Mouse (Mus musculus): ENCODE results near the gene Ppp1r36. TPM values are rescaled to one million over a fixed set of nuclear protein-coding genes. Genes with fewer than 3 reads are reported as not detected.

Gene Ppp1r36
- polyA plus RNA-seq, 1 experiment, result not detected

DNA sequence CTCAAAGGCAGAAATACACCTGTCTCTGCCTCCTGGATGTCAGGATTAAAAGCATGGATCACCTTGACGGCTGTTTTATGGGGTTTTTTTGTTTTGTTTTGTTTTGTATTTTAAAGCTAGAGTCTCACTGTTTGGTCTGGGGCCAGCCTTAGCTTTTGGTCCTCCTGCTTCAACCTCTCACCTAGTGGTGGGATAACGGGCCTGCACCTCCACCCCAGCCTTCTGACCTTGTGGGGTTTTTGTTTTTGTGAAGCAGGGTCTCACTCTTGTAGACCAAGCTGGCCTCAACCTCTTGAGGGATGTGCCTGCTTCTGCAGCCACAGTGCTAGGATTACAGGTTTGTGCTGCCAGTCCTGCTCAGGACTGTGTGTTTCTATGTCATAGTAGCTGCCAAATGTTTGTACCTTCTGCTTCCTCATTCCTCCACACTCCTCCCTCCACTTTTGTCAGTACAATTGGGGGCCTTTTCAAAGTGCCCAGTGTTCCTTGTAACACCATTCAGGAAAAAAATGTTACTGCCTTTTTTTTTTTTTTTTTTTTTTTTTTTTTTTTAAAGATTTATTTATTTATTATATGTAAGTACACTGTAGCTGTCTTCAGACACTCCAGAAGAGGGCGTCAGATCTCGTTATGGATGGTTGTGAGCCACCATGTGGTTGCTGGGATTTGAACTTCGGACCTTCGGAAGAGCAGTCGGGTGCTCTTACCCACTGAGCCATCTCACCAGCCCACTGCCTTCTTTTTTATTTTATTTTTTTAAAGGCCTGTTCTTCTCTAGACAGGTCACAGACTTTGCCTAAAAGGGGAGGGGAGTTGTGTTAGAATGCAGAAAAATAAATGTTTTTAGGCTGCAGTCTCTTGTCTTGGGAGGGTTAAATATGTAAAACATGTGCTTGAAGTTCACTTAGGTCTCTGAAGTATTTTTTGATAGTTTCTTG lies 44.2 kb upstream of the Ppp1r36 start:
- H3K4me3 ChIP-seq (replicated peaks; ENCODE audit: control insufficient read depth, low read depth, low read length), result no peak overlapping the region

DNA sequence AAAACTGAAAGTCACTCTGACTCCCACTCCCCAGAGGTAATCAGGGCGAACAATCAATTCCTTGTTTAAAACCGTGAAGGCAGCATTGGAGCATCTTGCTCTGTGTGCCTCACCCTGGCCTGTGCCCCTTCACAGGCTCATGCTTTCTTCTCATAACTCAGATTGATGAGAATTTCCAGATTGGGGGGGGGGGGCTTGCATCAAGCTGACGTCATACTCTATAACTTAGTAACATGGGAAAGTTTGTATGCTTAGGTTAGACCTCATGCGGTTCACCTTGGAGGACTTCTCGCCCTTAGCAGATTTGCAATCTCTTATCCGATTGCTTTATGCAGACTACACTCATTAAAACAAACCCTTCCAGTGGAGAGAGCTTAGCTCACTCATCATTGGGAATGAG lies 43.3 kb upstream of the Ppp1r36 start:
- TF ChIP-seq CTCF (IDR thresholded peaks at IDR 0.05; ENCODE audit: control insufficient read depth, insufficient read depth, low read length) (no peak), POLR2A (IDR thresholded peaks at IDR 0.05; ENCODE audit: borderline replicate concordance, control insufficient read depth, low read depth, low read length) (no peak)
- Histone ChIP-seq H3K27ac (ENCODE audit: control insufficient read depth, insufficient read depth, low read depth, low read length, poor library complexity) (no peak overlapping the region), H3K4me1 (ENCODE audit: control insufficient read depth, insufficient read depth, low read length) (peaks cover 7% of the 10 kb centered on the region), H3K4me3 (replicated peaks; ENCODE audit: control insufficient read depth, low read depth, low read length) (no peak overlapping the region)
- 75% methylated on average over 6 of the region's 6 CpGs for WGBS

More for the DNA sequence above, 44.2 kb upstream of the Ppp1r36 start:
- 56% methylated on average over 6 of the region's 7 CpGs for WGBS
- Histone ChIP-seq H3K27ac (ENCODE audit: control insufficient read depth, insufficient read depth, low read depth, low read length, poor library complexity) (peak overlapping the region; percentile 5), H3K4me1 (ENCODE audit: control insufficient read depth, insufficient read depth, low read length) (peaks cover 8% of the 10 kb centered on the region)
- TF ChIP-seq POLR2A (IDR thresholded peaks at IDR 0.05; ENCODE audit: borderline replicate concordance, control insufficient read depth, low read depth, low read length) (no peak), CTCF (IDR thresholded peaks at IDR 0.05; ENCODE audit: control insufficient read depth, insufficient read depth, low read length) (peak; percentile 41; the same call in 1 of the 2 replicates)

DNA sequence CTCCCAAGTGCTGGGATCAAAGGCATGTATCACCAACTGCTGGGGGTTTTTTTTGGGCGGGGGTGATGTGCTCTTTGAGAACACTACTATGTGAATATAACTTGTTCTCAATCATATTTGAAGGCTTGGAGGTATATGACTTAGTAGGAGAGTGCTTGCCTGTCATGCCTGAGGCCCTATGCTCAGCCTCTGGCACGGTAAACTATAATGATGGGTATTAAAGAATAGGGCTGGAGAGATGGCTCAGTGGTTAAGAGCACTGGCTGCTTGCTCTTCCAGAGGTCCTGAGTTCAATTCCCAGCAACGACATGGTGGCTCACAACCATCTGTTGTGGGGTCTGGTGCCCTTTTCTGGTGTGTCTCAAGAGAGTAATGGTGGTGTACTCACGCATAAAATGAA lies 42.4 kb upstream of the Ppp1r36 start:
- Histone ChIP-seq H3K4me1 (ENCODE audit: control insufficient read depth, insufficient read depth, low read length) (peaks cover 7% of the 10 kb centered on the region), H3K4me3 (replicated peaks; ENCODE audit: control insufficient read depth, low read depth, low read length) (no peak overlapping the region), H3K27ac (ENCODE audit: control insufficient read depth, insufficient read depth, low read depth, low read length, poor library complexity) (no peak overlapping the region)
- TF ChIP-seq POLR2A (IDR thresholded peaks at IDR 0.05; ENCODE audit: borderline replicate concordance, control insufficient read depth, low read depth, low read length), result no peak
- no peak for TF ChIP-seq CTCF (IDR thresholded peaks at IDR 0.05; ENCODE audit: control insufficient read depth, insufficient read depth, low read length)
- 75% methylated on average over 4 of the region's 4 CpGs for WGBS

DNA sequence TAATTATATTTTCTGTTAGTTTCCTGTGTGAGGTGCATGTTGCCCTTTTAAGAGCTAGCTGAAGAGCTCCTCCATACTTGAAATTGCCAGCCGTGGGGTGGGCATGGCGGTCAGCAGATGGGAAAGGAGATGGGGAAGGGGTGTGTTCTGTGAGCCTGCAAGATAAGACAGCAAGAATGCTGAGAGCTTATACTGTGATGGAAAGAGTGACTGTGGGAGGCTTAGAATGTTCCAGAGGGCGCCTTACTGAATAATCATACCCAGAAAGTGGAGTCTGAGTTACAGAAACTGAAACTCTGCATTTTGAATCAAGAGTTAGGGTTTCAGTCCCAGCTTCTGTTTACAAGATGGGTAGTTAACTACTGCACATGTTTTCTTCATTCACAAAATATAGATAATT lies 41.8 kb upstream of the Ppp1r36 start:
- H3K27ac ChIP-seq (ENCODE audit: control insufficient read depth, insufficient read depth, low read depth, low read length, poor library complexity), result no peak overlapping the region
- H3K4me1 ChIP-seq (ENCODE audit: control insufficient read depth, insufficient read depth, low read length), result peaks cover 7% of the 10 kb centered on the region
- H3K4me3 ChIP-seq (replicated peaks; ENCODE audit: control insufficient read depth, low read depth, low read length), result no peak overlapping the region
- TF ChIP-seq POLR2A (IDR thresholded peaks at IDR 0.05; ENCODE audit: borderline replicate concordance, control insufficient read depth, low read depth, low read length) (no peak), CTCF (IDR thresholded peaks at IDR 0.05; ENCODE audit: control insufficient read depth, insufficient read depth, low read length) (no peak)
- 56% methylated on average over 3 of the region's 3 CpGs for WGBS

DNA sequence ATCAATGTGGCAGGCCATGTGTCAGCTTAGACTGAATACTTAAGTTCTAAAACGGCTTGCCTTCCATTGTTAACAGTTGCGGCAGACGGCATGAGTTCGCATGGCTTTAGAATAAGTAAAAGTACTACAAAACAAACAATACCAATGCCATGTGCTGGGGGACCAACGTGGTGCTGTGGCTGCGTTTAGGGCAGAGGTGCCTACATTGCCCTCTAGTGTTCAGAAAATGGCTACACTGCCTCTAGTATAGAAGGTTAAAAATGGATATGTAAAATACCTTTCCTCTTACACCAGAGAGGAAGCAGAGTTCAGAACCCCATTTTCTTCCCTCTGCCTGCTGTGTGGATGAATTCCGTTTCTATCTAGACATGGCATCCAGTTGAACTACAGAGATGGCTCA lies 40.7 kb upstream of the Ppp1r36 start:
- no peak overlapping the region for H3K4me3 ChIP-seq (replicated peaks; ENCODE audit: control insufficient read depth, low read depth, low read length)
- H3K4me1 ChIP-seq (ENCODE audit: control insufficient read depth, insufficient read depth, low read length), result peaks cover 7% of the 10 kb centered on the region
- no peak for TF ChIP-seq POLR2A (IDR thresholded peaks at IDR 0.05; ENCODE audit: borderline replicate concordance, control insufficient read depth, low read depth, low read length)
- TF ChIP-seq CTCF (IDR thresholded peaks at IDR 0.05; ENCODE audit: control insufficient read depth, insufficient read depth, low read length), result peak; percentile 90
- H3K27ac ChIP-seq (ENCODE audit: control insufficient read depth, insufficient read depth, low read depth, low read length, poor library complexity), result no peak overlapping the region
- 23% methylated on average over 7 of the region's 7 CpGs for WGBS

DNA sequence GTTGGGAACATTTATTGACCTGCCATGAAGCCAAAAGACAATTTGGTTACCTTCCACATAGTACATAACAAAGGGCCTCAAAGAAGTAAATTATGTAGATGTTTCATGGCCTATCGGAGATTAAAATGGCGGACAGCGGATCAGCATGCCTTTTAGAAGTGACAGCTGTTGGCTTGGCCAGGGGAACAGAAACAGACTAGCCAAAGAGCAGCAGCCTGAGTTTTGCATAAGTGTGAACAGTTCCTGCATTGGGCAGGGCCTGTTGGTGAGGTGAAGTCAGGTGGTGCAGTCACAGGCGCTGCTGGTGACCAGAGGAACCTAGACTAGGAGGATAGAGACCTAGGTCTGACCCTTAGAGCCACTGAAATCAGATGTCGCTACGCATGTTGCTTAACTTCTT lies 40.3 kb upstream of the Ppp1r36 start:
- peaks cover 7% of the 10 kb centered on the region for H3K4me1 ChIP-seq (ENCODE audit: control insufficient read depth, insufficient read depth, low read length)
- TF ChIP-seq CTCF (IDR thresholded peaks at IDR 0.05; ENCODE audit: control insufficient read depth, insufficient read depth, low read length) (no peak), POLR2A (IDR thresholded peaks at IDR 0.05; ENCODE audit: borderline replicate concordance, control insufficient read depth, low read depth, low read length) (no peak)
- peak overlapping the region; percentile 70 for H3K27ac ChIP-seq (ENCODE audit: control insufficient read depth, insufficient read depth, low read depth, low read length, poor library complexity)
- WGBS, result 57% methylated on average over 6 of the region's 6 CpGs
- H3K4me3 ChIP-seq (replicated peaks; ENCODE audit: control insufficient read depth, low read depth, low read length), result peak overlapping the region; percentile 8

DNA sequence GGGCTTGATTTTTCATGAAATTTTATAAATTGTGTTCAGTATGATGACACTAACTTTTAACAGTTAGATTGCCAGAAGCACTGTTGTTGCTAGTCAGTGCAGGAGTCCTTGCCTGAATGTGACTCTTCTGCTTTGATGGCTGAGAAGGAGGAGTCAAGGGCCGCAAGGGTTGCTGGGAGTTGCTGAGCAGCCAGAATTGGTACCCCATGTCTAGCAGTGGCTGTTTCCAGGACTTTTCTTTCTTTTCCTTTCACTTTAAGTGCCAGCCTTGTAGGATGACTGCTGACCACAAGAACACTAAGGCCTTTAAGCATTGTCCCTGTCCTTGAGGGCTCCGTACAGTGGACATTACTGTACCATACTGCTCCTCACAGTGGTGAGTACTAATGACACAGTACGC lies 39.6 kb upstream of the Ppp1r36 start:
- TF ChIP-seq POLR2A (IDR thresholded peaks at IDR 0.05; ENCODE audit: borderline replicate concordance, control insufficient read depth, low read depth, low read length) (no peak), CTCF (IDR thresholded peaks at IDR 0.05; ENCODE audit: control insufficient read depth, insufficient read depth, low read length) (no peak)
- 79% methylated on average over 3 of the region's 3 CpGs for WGBS
- peaks cover 5% of the 10 kb centered on the region for H3K4me1 ChIP-seq (ENCODE audit: control insufficient read depth, insufficient read depth, low read length)
- no peak overlapping the region; the same call in 1 of the 2 replicates for H3K27ac ChIP-seq (ENCODE audit: control insufficient read depth, insufficient read depth, low read depth, low read length, poor library complexity)
- H3K4me3 ChIP-seq (replicated peaks; ENCODE audit: control insufficient read depth, low read depth, low read length), result no peak overlapping the region

DNA sequence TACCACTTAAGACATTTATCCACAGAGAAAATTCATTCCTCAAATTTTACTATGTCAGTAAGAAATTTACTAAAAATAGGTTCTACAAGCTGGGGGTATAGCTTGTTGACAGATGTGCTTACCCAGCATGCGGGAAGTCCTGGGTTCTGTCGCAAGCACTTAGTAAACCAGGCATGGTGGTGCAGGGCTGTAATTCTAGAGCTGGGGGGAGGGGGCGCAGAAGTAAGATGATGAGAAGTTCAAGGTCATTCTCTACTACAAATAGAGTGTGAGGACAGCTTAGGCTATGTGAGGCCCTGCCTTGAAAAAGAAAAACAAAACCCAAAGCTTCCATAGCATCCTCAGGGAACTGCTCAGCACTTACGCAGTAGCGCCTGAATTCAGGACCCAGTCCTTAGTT lies 38.8 kb upstream of the Ppp1r36 start:
- WGBS, result 65% methylated on average over 5 of the region's 5 CpGs
- H3K4me3 ChIP-seq (replicated peaks; ENCODE audit: control insufficient read depth, low read depth, low read length), result no peak overlapping the region
- H3K27ac ChIP-seq (ENCODE audit: control insufficient read depth, insufficient read depth, low read depth, low read length, poor library complexity), result no peak overlapping the region

More for the DNA sequence above, 38.8 kb upstream of the Ppp1r36 start:
- TF ChIP-seq CTCF (IDR thresholded peaks at IDR 0.05; ENCODE audit: control insufficient read depth, insufficient read depth, low read length) (no peak), POLR2A (IDR thresholded peaks at IDR 0.05; ENCODE audit: borderline replicate concordance, control insufficient read depth, low read depth, low read length) (no peak)
- peaks cover 5% of the 10 kb centered on the region for H3K4me1 ChIP-seq (ENCODE audit: control insufficient read depth, insufficient read depth, low read length)

Measured in bone marrow, adult 2 months (tissue).